Mouse (Mus musculus) lung, postnatal 25 days (tissue): Measurements from ENCODE around the gene Tmem150c.

Experiments
- DNase-seq: peaks from one replicate; pipeline ENCODE4 v3.0.0; 2022; ENCODE audit warnings: low spot score

Gene Tmem150c

GRCm38 (mm10) chr5:100159638-100159973 lies at the start of gene Tmem150c:
TSS of gene Tmem150c (minus strand) at chr5:100159808.
- no peak for DNase-seq

DNA sequence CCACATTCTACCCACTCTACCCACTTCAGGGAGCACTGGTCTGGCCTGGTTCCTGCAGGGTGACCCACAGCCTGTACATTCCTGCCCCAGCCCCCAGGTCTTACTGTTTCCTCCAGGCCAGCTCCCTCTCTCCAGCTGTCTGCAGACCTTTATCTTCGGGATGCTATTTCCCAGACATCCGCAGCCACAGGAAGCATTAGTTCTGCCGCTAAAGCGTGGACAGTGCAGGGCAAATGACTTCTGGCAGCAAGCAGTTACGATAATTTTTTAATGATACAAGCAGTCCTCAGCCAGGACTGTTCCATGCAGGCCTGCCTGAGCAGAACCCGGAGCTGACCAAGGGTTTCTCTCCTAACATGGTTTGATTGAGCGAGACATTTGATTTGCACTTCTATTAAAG lies 49.5 kb upstream of the Tmem150c start:
- DNase-seq, result no peak

DNA sequence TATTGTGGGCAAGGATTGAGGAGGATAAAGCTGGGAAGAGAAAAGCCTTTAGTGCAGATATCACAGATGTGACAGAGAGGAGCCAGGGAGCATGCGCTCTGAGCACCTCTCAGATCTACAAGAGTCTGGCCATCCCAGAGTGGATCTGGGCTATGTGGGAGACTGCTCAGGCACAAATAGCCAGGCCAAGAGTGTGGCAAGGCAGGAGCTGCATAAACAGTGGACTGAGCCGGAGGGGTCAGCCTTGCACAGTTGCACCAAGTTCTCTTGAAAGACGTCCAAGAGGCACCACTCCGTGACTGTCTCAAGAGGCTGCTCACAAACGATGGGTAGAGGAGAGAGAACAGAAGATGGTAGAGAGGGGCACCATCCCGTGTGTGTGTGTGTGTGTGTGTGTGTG lies 47.1 kb upstream of the Tmem150c start:
- no peak for DNase-seq

GRCm38 (mm10) chr5:100205519-100206189 lies 46.0 kb upstream of the Tmem150c start:
- DNase-seq, result no peak

- no peak for DNase-seq
Observed at GRCm38 (mm10) chr5:100200805-100201204, 41.2 kb upstream of the Tmem150c start.

- DNase-seq, result no peak
Observed at GRCm38 (mm10) chr5:100200296-100200695, 40.7 kb upstream of the Tmem150c start.

GRCm38 (mm10) chr5:100199092-100199853 lies 39.7 kb upstream of the Tmem150c start:
- no peak for DNase-seq

- DNase-seq, result no peak
Observed at GRCm38 (mm10) chr5:100197476-100197875, 37.9 kb upstream of the Tmem150c start.

DNA sequence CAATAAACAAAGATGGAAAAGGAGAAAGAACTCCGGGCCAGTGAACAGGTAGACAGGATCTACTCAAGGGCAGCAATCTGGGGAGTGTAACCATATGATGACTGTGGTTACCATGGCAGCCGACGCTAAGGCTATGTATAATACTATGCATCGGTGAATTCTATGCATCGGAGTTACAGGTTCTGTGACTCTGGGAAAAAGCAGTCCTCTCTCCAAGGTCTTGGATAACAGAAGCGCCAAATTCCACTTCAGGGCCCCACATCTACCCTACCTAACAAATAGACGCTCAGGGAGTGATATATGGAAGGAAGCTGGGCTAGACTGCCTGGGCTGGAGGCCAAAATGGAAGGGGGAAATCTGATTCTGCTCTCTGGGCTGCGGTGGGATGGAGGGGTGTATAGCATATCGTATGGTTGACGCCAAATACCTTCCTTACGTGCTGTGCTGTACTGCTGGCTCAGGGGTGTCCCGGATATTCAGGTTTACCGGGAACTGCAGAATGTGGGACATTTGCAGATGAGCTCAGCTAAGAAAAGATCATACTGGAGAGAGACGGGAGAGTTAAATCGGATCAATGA lies 37.3 kb upstream of the Tmem150c start:
- no peak for DNase-seq

DNA sequence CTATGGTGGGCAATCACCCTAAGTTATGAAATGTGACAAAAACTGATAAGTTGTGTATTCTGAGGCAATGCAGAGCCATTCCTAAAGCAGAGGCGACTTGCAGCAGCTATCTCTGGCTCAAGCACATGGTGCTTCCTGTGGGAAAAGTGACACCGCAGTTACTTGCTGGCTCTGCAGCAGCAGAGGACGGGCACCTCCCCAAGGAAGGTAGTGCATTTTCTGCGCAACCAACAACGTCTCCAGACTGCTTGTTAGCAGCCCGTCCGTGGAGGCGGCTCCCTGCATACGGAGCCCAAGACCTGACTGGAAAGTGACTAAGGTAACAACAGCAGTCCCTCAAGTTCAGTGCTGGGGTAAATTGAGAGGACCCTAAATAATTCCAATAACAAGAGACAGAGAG lies 36.8 kb upstream of the Tmem150c start:
- no peak for DNase-seq

DNA sequence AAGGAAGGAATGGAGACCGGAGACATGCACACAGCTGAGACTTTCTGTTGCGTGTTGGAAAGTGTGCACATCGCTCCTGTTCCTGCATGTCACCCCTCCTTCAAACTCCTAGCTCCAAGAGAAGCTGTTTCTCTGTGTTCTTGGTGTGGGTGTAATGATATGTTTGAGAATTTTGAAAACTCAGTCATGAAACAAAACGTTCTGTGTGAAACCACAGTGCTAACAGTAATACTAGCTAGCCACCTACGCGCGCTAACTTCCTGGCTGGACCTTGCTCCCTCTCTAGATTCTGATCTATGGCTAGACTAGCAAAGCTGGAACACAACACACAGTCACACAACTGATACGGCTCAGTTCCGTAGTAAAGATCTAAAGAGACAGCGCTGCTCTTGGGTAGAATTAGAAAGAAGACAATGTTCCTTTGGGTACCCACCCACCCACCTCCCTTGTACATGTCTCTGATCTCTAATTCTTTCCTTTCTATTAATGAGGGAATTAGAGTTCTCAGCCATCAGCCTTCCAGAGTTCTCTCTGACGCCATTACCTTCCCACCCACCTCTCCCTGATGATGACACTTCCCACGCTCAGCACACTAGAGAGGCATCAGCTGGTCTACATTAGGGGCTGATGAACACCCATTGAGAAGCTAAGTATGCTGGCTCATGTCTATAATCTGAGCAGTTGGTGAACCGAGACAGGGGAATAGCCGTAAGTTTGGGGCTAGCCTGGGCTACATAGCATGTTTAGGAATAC lies 32.0 kb upstream of the Tmem150c start:
- DNase-seq, result no peak

DNA sequence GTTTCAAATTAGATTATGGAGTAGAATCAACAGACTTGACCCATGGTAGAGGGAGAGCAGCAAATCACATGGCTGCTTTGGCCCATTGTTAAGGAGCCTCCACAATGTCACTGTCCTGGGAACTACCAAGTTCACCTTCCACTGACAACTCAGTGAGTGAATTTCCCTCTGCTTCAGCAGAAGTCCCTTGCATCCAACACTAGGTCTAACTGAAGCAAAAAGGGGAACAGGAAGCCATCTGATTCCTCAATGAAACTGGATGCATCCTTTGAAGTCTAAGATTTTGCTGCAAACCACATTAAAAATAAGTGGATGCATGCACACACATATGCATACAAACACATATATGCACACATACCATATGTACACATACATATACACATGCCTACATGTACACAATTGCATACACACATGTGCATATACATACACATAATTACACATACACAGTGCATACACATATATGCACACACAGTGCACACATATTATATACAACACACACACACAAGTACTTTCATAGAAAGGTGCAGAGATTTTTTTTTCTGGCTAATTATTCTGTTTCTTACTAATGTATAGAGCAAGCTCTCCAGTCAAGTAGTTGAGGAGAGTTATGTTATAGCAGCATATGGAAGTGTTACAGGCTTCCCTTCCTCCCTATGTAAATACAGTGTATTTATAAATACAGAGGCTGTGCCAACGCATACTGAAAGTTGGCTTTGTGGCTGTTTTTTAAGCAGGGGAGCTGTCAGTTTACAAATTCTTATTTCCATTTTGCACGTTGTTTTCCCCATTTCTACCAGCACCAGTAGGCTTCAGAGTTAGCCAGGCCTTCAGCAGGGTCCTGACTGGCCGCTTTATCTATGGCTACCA lies 27.7 kb upstream of the Tmem150c start:
- DNase-seq, result no peak

DNA sequence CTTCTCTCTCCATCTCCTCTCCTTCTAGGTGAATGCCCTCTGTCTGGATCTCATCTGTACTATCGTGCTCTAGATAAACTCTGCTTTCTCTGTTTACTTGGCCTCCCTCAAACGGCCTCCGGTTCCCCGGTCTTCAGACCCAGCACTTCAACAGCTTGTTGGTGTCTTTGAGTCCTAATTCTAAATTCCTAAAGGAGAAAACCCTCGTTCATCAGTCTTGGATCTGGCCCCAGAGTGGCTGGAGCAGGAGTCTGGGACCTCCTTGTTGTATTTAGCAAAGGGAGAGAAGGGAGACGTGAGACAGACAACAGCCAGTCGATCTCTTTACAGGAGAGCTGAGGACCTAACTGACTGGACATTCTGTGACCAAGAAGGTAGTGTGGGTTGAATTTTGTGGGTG lies 27.0 kb upstream of the Tmem150c start:
- DNase-seq, result no peak

DNA sequence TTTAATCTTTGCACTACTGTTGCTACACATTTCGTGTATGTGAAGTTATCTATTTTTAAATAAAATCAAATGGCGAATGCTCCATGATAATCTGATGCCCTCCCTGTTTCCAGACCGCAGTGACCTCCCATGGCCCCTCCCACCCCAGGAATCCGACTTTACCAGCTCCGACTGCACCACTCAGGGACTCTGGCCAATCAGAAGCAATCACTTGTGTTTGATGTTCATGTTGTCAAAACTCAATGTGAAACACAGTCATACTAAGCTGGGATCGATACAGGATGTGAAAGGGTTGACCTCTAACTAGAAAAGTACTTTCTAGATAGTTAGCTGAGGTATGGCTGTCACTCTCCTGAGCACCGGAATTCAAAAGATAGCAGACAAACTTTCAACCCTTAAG lies 26.3 kb upstream of the Tmem150c start:
- no peak for DNase-seq

GRCm38 (mm10) chr5:100181011-100181410 lies 21.4 kb upstream of the Tmem150c start:
- no peak for DNase-seq

DNA sequence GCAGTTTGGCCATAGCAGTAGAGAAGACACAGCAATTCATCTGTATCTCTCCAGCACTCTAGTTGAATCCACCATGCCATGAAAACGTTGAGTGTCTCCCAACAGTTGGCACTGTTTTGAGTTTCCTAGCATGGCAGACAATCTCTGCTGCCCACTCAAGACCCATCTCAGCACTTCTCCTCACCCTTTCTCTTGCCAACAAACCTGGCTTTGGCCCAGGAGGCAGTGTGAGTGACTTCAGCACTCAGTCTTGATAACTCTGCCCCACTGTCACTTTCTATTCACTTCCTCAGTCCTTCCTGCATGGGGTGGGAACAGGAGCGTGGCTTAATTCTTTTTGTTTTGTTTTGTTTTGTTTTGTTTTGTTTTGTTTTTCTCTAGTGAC lies 19.2 kb upstream of the Tmem150c start:
- no peak for DNase-seq

GRCm38 (mm10) chr5:100178122-100178780 lies 18.6 kb upstream of the Tmem150c start:
- DNase-seq, result no peak

DNA sequence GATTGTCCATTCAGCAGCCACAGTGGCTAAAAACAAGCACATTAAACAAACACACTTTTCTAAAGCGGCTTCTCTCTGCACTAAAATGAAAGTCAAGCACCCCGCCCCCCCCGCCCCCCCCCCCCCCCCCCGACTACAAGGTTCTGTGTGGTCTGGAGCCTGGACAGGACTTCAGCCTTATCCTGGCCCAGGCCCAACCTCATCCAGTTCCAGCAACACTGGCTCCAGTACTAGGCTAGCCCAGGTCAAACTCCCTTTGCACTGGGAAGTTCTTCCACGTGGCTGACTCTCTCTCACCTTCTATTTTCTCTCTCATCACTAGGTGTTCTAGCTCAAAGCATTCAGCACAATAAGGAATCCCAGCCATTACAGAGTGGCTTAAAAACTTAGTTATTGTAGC lies 17.9 kb upstream of the Tmem150c start:
- peak; percentile 5 for DNase-seq

- no peak for DNase-seq
Observed at GRCm38 (mm10) chr5:100176096-100176495, 16.5 kb upstream of the Tmem150c start.

DNA sequence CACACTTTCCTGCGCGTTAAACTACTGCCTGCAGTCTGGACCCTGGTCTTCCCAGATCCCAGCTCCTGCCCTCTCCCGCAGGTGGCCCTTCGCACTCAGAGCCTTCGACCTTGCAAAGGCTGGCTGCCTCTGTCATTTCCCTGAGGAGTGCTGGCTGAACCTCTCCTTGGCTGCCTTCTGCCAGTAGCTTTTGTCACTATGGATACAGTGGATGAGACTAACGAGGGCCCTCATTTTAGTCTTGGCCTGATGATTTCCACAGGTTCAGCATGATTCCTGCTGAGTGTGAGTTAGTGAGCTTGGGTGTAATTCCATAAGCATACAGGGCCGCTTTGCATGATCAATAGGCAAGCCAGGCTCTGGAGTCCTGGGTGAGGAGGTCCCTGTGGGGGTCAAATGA lies 16.0 kb upstream of the Tmem150c start:
- DNase-seq, result no peak

DNA sequence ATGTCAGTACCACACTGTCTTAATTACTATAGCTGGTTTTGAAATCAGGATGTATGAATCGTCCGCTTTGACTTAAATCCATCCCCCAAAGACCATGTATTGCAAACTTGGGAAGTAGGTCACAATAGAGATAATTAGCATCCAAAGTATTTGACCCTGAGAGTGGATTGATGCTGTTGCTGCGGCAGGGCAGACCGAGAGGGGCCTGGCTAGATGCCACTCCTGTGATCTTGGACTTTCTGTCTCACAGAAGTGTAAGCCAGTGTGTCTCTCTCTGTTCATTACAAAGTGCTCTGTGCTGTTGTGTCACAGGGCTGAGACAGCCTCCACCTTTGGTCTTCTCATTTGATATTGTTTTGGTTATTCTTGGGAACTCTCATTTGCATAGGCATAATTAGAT lies 12.5 kb upstream of the Tmem150c start:
- no peak for DNase-seq
